Mouse (Mus musculus) MEL (cell line): ENCODE measurements around the gene Acp1.

ENCODE experiments used
- CTCF ChIP-seq, 3 experiments: IDR thresholded peaks in 2 of 3; conservative IDR thresholded peaks in 1 of 3; 2 replicates each; pipeline ENCODE4 v1.5.1; 2011 to 2012; ENCODE audit warnings: low read length in 3 of 3, low read depth in 2 of 3, mild to moderate bottlenecking in 2 of 3, improper control_type of control experiment in 1 of 3, inconsistent platforms in 1 of 3, mixed read lengths in 1 of 3, moderate library complexity in 1 of 3; ENCODE audit not compliant: control insufficient read depth in 1 of 3, insufficient read depth in 1 of 3, poor library complexity in 1 of 3, severe bottlenecking in 1 of 3
- MYC ChIP-seq: IDR thresholded peaks from 2 replicates; pipeline ENCODE4 v1.6.1; 2011; ENCODE audit warnings: low read depth, mild to moderate bottlenecking, low read length, improper control_type of control experiment, moderate library complexity
- POLR2A ChIP-seq, 2 experiments: IDR thresholded peaks; 2 replicates each; pipeline ENCODE4 v1.6.1; 2011 to 2012; ENCODE audit warnings: low read length in 2 of 2, mild to moderate bottlenecking in 2 of 2, control low read depth in 1 of 2, improper control_type of control experiment in 1 of 2, low read depth in 1 of 2, moderate library complexity in 1 of 2; ENCODE audit not compliant: control insufficient read depth in 1 of 2, insufficient read depth in 1 of 2, poor library complexity in 1 of 2
- POLR2AphosphoS2 ChIP-seq: IDR thresholded peaks from 2 replicates; pipeline ENCODE4 v1.6.1; 2011; ENCODE audit warnings: low read length, improper control_type of control experiment
- RCOR1 ChIP-seq: IDR thresholded peaks from 2 replicates; pipeline ENCODE4 v1.6.1; 2012; ENCODE audit warnings: low read depth, mild to moderate bottlenecking, inconsistent platforms, low read length, improper control_type of control experiment

DNA sequence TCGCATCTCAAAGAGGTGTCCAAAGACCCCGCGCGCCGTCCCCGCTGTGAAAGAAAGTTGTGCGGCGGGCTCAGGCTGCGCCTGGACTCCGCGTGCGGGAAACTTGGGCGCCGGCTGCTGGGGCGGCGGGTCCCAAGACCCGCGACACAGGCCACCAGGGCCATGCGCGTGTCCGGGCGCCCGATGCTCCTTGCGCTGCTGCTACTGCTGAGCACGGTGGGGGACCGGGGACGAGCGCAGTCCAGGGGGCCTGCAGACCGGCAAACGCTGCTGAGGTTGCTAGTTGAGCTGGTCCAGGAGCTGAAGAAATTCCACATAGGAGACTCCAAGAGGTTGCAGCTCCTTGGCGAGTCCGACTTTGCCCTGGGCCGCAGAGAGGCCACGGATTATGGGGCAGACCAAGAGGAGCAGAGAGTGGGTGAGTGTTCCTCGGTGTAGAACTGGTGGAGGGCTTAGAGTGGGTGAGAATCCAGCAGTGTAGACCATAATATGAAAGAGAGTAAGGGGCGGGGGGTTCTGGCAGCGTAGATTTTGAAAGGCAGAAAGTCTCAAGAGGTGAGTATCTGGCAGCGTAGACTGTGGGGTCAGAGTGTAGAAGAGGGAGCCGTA, 26.7 kb downstream of the Acp1 start:
- no peak for TF ChIP-seq CTCF (IDR thresholded peaks at IDR 0.05 in 2 of 3, conservative IDR thresholded peaks at IDR 0.05 in 1 of 3; ENCODE audit: control insufficient read depth in 1 of 3, insufficient read depth in 1 of 3, low read depth in 2 of 3, low read length in 3 of 3, poor library complexity in 1 of 3, severe bottlenecking in 1 of 3)
- no peak for TF ChIP-seq POLR2A (IDR thresholded peaks at IDR 0.05; ENCODE audit: control insufficient read depth in 1 of 2, insufficient read depth in 1 of 2, low read depth in 1 of 2, low read length in 2 of 2, poor library complexity in 1 of 2)
- no peak for TF ChIP-seq RCOR1
- TF ChIP-seq MYC: no peak
- TF ChIP-seq POLR2AphosphoS2: no peak
